Mouse (Mus musculus): Measurements from ENCODE around the gene Anpep.

The Anpep gene

GRCm38 (mm10) chr7:79866294-79867000 lies 5.6 kb upstream of the Anpep start:
- no peak for DNase-seq (ENCODE audit: inconsistent ontology term)

GRCm38 (mm10) chr7:79861794-79862193 lies 935 bp upstream of the Anpep start:
- no peak for DNase-seq (ENCODE audit: inconsistent ontology term)

- DNase-seq (ENCODE audit: inconsistent ontology term): no peak
These were observed 1.8 kb downstream of the Anpep start for GRCm38 (mm10) chr7:79858956-79859630.

- no peak for DNase-seq (ENCODE audit: inconsistent ontology term)
These were observed 2.5 kb downstream of the Anpep start for GRCm38 (mm10) chr7:79858202-79858934.

- DNase-seq (ENCODE audit: inconsistent ontology term): no peak
These were observed 4.6 kb downstream of the Anpep start for GRCm38 (mm10) chr7:79856305-79856704.

GRCm38 (mm10) chr7:79847456-79848451 lies 13.1 kb downstream of the Anpep start:
- peak; percentile 29 for DNase-seq (ENCODE audit: inconsistent ontology term)

GRCm38 (mm10) chr7:79846342-79846741 lies 14.5 kb downstream of the Anpep start:
- no peak for DNase-seq (ENCODE audit: inconsistent ontology term)

- no peak for DNase-seq (ENCODE audit: inconsistent ontology term)
These were observed 16.6 kb downstream of the Anpep start for GRCm38 (mm10) chr7:79844090-79844802.

GRCm38 (mm10) chr7:79842163-79842562 lies 18.7 kb downstream of the Anpep start:
- no peak for DNase-seq (ENCODE audit: inconsistent ontology term)

- DNase-seq (ENCODE audit: inconsistent ontology term): no peak
These were observed 23.6 kb downstream of the Anpep start for GRCm38 (mm10) chr7:79837247-79837646.

- no peak for DNase-seq (ENCODE audit: inconsistent ontology term)
These were observed 25.7 kb downstream of the Anpep start for GRCm38 (mm10) chr7:79835196-79835595.

- peak; percentile 30 for DNase-seq (ENCODE audit: inconsistent ontology term)
These were observed 27.9 kb downstream of the Anpep start for GRCm38 (mm10) chr7:79832980-79833379.

- DNase-seq (ENCODE audit: inconsistent ontology term): no peak
These were observed 29.3 kb downstream of the Anpep start for GRCm38 (mm10) chr7:79831585-79831984.

- no peak for DNase-seq (ENCODE audit: inconsistent ontology term)
These were observed 29.7 kb downstream of the Anpep start for GRCm38 (mm10) chr7:79831145-79831544.

- no peak for DNase-seq (ENCODE audit: inconsistent ontology term)
These were observed 32.5 kb downstream of the Anpep start for GRCm38 (mm10) chr7:79828341-79828740.

GRCm38 (mm10) chr7:79822092-79822695 lies 38.7 kb downstream of the Anpep start:
- DNase-seq (ENCODE audit: inconsistent ontology term): no peak

GRCm38 (mm10) chr7:79819996-79820395 lies 40.9 kb downstream of the Anpep start:
- no peak for DNase-seq (ENCODE audit: inconsistent ontology term)

GRCm38 (mm10) chr7:79819515-79819914 lies 41.3 kb downstream of the Anpep start:
- DNase-seq (ENCODE audit: inconsistent ontology term): no peak

GRCm38 (mm10) chr7:79818321-79818720 lies 42.5 kb downstream of the Anpep start:
- DNase-seq (ENCODE audit: inconsistent ontology term): no peak

- DNase-seq (ENCODE audit: inconsistent ontology term): no peak
These were observed 47.5 kb downstream of the Anpep start for GRCm38 (mm10) chr7:79813409-79813808.

Measured in Muller cell, postnatal 12 days (primary cell).